Mouse (Mus musculus) liver, adult 2 months (tissue): ENCODE results near the gene Ola1.

Experiments
- CTCF ChIP-seq: fragments of 200-500 bp; IDR thresholded peaks from 2 replicates; pipeline ENCODE4 v1.5.1; 2011; ENCODE audit warnings: low read depth, low read length, control low read depth
- POLR2A ChIP-seq: fragments of 200-500 bp; IDR thresholded peaks from 2 replicates; pipeline ENCODE4 v1.6.1; 2011; ENCODE audit warnings: low read length, control low read depth; ENCODE audit not compliant: insufficient read depth; ENCODE audit errors: extremely low read depth

DNA sequence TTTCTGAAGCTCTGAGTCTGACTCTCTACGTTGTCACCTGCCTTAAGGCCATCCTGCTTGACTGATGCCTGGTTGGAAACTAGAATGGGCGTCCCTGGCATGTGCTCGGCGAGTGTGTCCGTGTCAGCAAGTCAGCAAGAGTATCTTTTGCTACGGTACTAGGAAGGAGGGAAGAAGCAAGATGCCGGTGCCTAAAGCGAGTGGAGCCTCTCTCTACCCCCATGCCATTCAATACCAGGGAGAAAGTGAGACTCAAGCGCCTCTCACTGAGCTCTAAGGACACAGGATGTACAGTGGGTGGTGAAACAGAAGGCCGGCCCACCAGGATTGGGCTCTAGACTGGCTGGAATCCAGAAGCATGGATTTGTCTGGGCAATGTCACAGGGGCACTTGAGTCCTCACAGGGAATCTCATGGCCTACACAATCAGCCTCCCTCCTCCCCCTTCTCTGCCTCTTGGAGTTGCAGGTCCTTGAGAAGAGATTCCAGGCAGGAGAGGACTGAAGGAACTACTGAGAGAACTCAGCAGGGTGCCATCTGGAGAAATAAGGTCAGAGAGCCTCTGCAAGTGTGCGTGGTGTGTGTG lies 46.0 kb upstream of the Ola1 start:
- no peak for TF ChIP-seq POLR2A
- TF ChIP-seq CTCF: no peak
